Mouse (Mus musculus) myocyte (in vitro differentiated cells): ENCODE measurements around the gene Smg7.

Experiments
- CEBPB ChIP-seq: IDR thresholded peaks from 2 replicates; pipeline ENCODE4 v1.6.1; 2011; ENCODE audit warnings: mild to moderate bottlenecking, moderate library complexity; ENCODE audit not compliant: poor library complexity, insufficient read depth, severe bottlenecking
- E2F4 ChIP-seq: IDR thresholded peaks from one replicate; pipeline ENCODE4 v1.6.1; 2011; ENCODE audit warnings: mild to moderate bottlenecking, control low read depth, moderate library complexity; ENCODE audit not compliant: insufficient read depth
- MAX ChIP-seq: IDR thresholded peaks from one replicate; pipeline ENCODE4 v1.6.1; 2011; ENCODE audit warnings: low read depth, mild to moderate bottlenecking, control low read depth
- MYOD1 ChIP-seq, 3 experiments: IDR thresholded peaks; one replicate each; pipeline ENCODE4 v1.6.1; 2011; ENCODE audit warnings: control low read depth in 2 of 3, low read depth in 2 of 3, mild to moderate bottlenecking in 2 of 3, moderate library complexity in 1 of 3; ENCODE audit not compliant: insufficient read length in 2 of 3, control insufficient read depth in 1 of 3
- MYOG ChIP-seq, 3 experiments: IDR thresholded peaks; one replicate each; pipeline ENCODE4 v1.6.1; 2011; ENCODE audit warnings: control low read depth in 2 of 3, low read depth in 2 of 3, mild to moderate bottlenecking in 2 of 3; ENCODE audit not compliant: insufficient read length in 2 of 3, control insufficient read depth in 1 of 3, insufficient read depth in 1 of 3
- POLR2A ChIP-seq: IDR thresholded peaks from one replicate; pipeline ENCODE4 v1.6.1; 2011; ENCODE audit warnings: low read depth, mild to moderate bottlenecking, control low read depth, moderate library complexity; ENCODE audit not compliant: insufficient read length
- POLR2AphosphoS2 ChIP-seq: IDR thresholded peaks from one replicate; pipeline ENCODE4 v1.6.1; 2011; ENCODE audit warnings: low read depth, control low read depth; ENCODE audit not compliant: insufficient read length
- REST ChIP-seq: IDR thresholded peaks from one replicate; pipeline ENCODE4 v1.6.1; 2011; ENCODE audit warnings: mild to moderate bottlenecking, control low read depth, moderate library complexity; ENCODE audit not compliant: insufficient read depth, insufficient read length
- SRF ChIP-seq: IDR thresholded peaks from one replicate; pipeline ENCODE4 v1.6.1; 2011; ENCODE audit warnings: low read depth; ENCODE audit not compliant: control insufficient read depth, insufficient read length
- TCF12 ChIP-seq: IDR thresholded peaks from one replicate; pipeline ENCODE4 v1.6.1; 2011; ENCODE audit warnings: mild to moderate bottlenecking, control low read depth; ENCODE audit not compliant: poor library complexity, insufficient read depth, severe bottlenecking
- TCF3 ChIP-seq: IDR thresholded peaks from one replicate; pipeline ENCODE4 v1.6.1; 2011; ENCODE audit warnings: low read depth, control low read depth; ENCODE audit not compliant: insufficient read length
- USF1 ChIP-seq: IDR thresholded peaks from one replicate; pipeline ENCODE4 v1.6.1; 2011; ENCODE audit warnings: low read depth, mild to moderate bottlenecking, control low read depth, moderate library complexity

- TF ChIP-seq TCF3 = no peak
- no peak for TF ChIP-seq POLR2A
- no peak for TF ChIP-seq TCF12
- no peak for TF ChIP-seq CEBPB
- TF ChIP-seq MYOG (IDR thresholded peaks at IDR 0.05; ENCODE audit: control insufficient read depth in 1 of 3, insufficient read depth in 1 of 3, insufficient read length in 2 of 3, low read depth in 2 of 3) = no peak
- TF ChIP-seq USF1 = no peak
- no peak for TF ChIP-seq POLR2AphosphoS2
- no peak for TF ChIP-seq MAX
- TF ChIP-seq MYOD1 (IDR thresholded peaks at IDR 0.05; ENCODE audit: control insufficient read depth in 1 of 3, insufficient read length in 2 of 3, low read depth in 2 of 3) = no peak
- no peak for TF ChIP-seq E2F4
- TF ChIP-seq REST = no peak
- TF ChIP-seq SRF = no peak
These were observed 111.6 kb downstream of the Smg7 start for GRCm38 (mm10) chr1:152790821-152791220.
